Mouse (Mus musculus): Measurements from ENCODE around the gene Car12. TPM values are rescaled to one million over a fixed set of nuclear protein-coding genes. Genes with fewer than 3 reads are reported as not detected.

The Car12 gene
- polyA plus RNA-seq, 1 experiment: 0.40 TPM

GRCm38 (mm10) chr9:66722869-66723272 is 9.4 kb downstream of the Car12 start:
- Histone ChIP-seq H3K4me3 (no peak overlapping the region), H3K4me2 (ENCODE audit: low read depth) (no peak overlapping the region), H3ac (ENCODE audit: control insufficient read depth, insufficient read length) (no peak overlapping the region), H3K27me3 (ENCODE audit: control insufficient read depth, insufficient read depth, insufficient read length) (no peaks in the 10 kb centered on the region), H3K79me2 (ENCODE audit: control insufficient read depth, insufficient read depth) (no peaks in the 10 kb centered on the region), H3K36me3 (ENCODE audit: control insufficient read depth, insufficient read depth) (no peaks in the 10 kb centered on the region)
- TF ChIP-seq MYOD1 (IDR thresholded peaks at IDR 0.05; ENCODE audit: control insufficient read depth in 1 of 3, insufficient read length in 2 of 3, low read depth in 2 of 3): no peak
- TF ChIP-seq MAX (IDR thresholded peaks at IDR 0.05; ENCODE audit: low read depth): no peak
- no peak for TF ChIP-seq SRF (IDR thresholded peaks at IDR 0.05; ENCODE audit: control insufficient read depth, insufficient read length, low read depth)

GRCm38 (mm10) chr9:66725591-66725990 is 12.1 kb downstream of the Car12 start:
- H3K4me2 ChIP-seq (ENCODE audit: low read depth): no peak overlapping the region
- H3K79me2 ChIP-seq (ENCODE audit: control insufficient read depth, insufficient read depth): no peaks in the 10 kb centered on the region
- no peak for TF ChIP-seq MYOG (IDR thresholded peaks at IDR 0.05; ENCODE audit: control insufficient read depth in 1 of 3, insufficient read depth in 1 of 3, insufficient read length in 2 of 3, low read depth in 2 of 3)
- TF ChIP-seq E2F4 (IDR thresholded peaks at IDR 0.05; ENCODE audit: insufficient read depth): no peak
- no peak for TF ChIP-seq REST (IDR thresholded peaks at IDR 0.05; ENCODE audit: insufficient read depth, insufficient read length)
- TF ChIP-seq TCF12 (IDR thresholded peaks at IDR 0.05; ENCODE audit: insufficient read depth, poor library complexity, severe bottlenecking): no peak
- TF ChIP-seq POLR2A (IDR thresholded peaks at IDR 0.05; ENCODE audit: insufficient read length, low read depth): no peak
- no peak for TF ChIP-seq CEBPB (IDR thresholded peaks at IDR 0.05; ENCODE audit: insufficient read depth, poor library complexity, severe bottlenecking)
- no peak for TF ChIP-seq SRF (IDR thresholded peaks at IDR 0.05; ENCODE audit: control insufficient read depth, insufficient read length, low read depth)
- no peak for TF ChIP-seq USF1 (IDR thresholded peaks at IDR 0.05; ENCODE audit: low read depth)
- TF ChIP-seq POLR2AphosphoS2 (IDR thresholded peaks at IDR 0.05; ENCODE audit: insufficient read length, low read depth): no peak
- H3K4me3 ChIP-seq: no peak overlapping the region
- H3K36me3 ChIP-seq (ENCODE audit: control insufficient read depth, insufficient read depth): no peaks in the 10 kb centered on the region
- no peak overlapping the region for H3ac ChIP-seq (ENCODE audit: control insufficient read depth, insufficient read length)
- no peaks in the 10 kb centered on the region for H3K27me3 ChIP-seq (ENCODE audit: control insufficient read depth, insufficient read depth, insufficient read length)

GRCm38 (mm10) chr9:66727333-66727732 is 13.8 kb downstream of the Car12 start:
- no peaks in the 10 kb centered on the region for H3K79me2 ChIP-seq (ENCODE audit: control insufficient read depth, insufficient read depth)
- no peak overlapping the region for H3K4me3 ChIP-seq
- no peak overlapping the region for H3K4me2 ChIP-seq (ENCODE audit: low read depth)
- H3K27me3 ChIP-seq (ENCODE audit: control insufficient read depth, insufficient read depth, insufficient read length): no peaks in the 10 kb centered on the region
- TF ChIP-seq SRF (IDR thresholded peaks at IDR 0.05; ENCODE audit: control insufficient read depth, insufficient read length, low read depth) (no peak), USF1 (IDR thresholded peaks at IDR 0.05; ENCODE audit: low read depth) (no peak), POLR2AphosphoS2 (IDR thresholded peaks at IDR 0.05; ENCODE audit: insufficient read length, low read depth) (no peak), MYOD1 (IDR thresholded peaks at IDR 0.05; ENCODE audit: control insufficient read depth in 1 of 3, insufficient read length in 2 of 3, low read depth in 2 of 3) (no peak), REST (IDR thresholded peaks at IDR 0.05; ENCODE audit: insufficient read depth, insufficient read length) (no peak), MYOG (IDR thresholded peaks at IDR 0.05; ENCODE audit: control insufficient read depth in 1 of 3, insufficient read depth in 1 of 3, insufficient read length in 2 of 3, low read depth in 2 of 3) (no peak), TCF3 (IDR thresholded peaks at IDR 0.05; ENCODE audit: insufficient read length, low read depth) (no peak), TCF12 (IDR thresholded peaks at IDR 0.05; ENCODE audit: insufficient read depth, poor library complexity, severe bottlenecking) (no peak)
- H3K36me3 ChIP-seq (ENCODE audit: control insufficient read depth, insufficient read depth): no peaks in the 10 kb centered on the region
- no peak overlapping the region for H3ac ChIP-seq (ENCODE audit: control insufficient read depth, insufficient read length)

GRCm38 (mm10) chr9:66730556-66730955 is 17.1 kb downstream of the Car12 start:
- Histone ChIP-seq H3ac (ENCODE audit: control insufficient read depth, insufficient read length) (no peak overlapping the region), H3K79me2 (ENCODE audit: control insufficient read depth, insufficient read depth) (no peaks in the 10 kb centered on the region), H3K4me3 (no peak overlapping the region), H3K27me3 (ENCODE audit: control insufficient read depth, insufficient read depth, insufficient read length) (no peaks in the 10 kb centered on the region), H3K4me2 (ENCODE audit: low read depth) (no peak overlapping the region), H3K36me3 (ENCODE audit: control insufficient read depth, insufficient read depth) (no peaks in the 10 kb centered on the region)
- TF ChIP-seq MYOD1 (IDR thresholded peaks at IDR 0.05; ENCODE audit: control insufficient read depth in 1 of 3, insufficient read length in 2 of 3, low read depth in 2 of 3): no peak
- TF ChIP-seq USF1 (IDR thresholded peaks at IDR 0.05; ENCODE audit: low read depth): no peak
- TF ChIP-seq TCF12 (IDR thresholded peaks at IDR 0.05; ENCODE audit: insufficient read depth, poor library complexity, severe bottlenecking): no peak
- TF ChIP-seq POLR2A (IDR thresholded peaks at IDR 0.05; ENCODE audit: insufficient read length, low read depth): no peak
- TF ChIP-seq MYOG (IDR thresholded peaks at IDR 0.05; ENCODE audit: control insufficient read depth in 1 of 3, insufficient read depth in 1 of 3, insufficient read length in 2 of 3, low read depth in 2 of 3): no peak

- no peaks in the 10 kb centered on the region for H3K79me2 ChIP-seq (ENCODE audit: control insufficient read depth, insufficient read depth)
- no peak overlapping the region for H3K4me2 ChIP-seq (ENCODE audit: low read depth)
- no peak overlapping the region for H3ac ChIP-seq (ENCODE audit: control insufficient read depth, insufficient read length)
- H3K27me3 ChIP-seq (ENCODE audit: control insufficient read depth, insufficient read depth, insufficient read length): no peaks in the 10 kb centered on the region
- no peak overlapping the region for H3K4me3 ChIP-seq
- H3K36me3 ChIP-seq (ENCODE audit: control insufficient read depth, insufficient read depth): no peaks in the 10 kb centered on the region
- TF ChIP-seq CEBPB (IDR thresholded peaks at IDR 0.05; ENCODE audit: insufficient read depth, poor library complexity, severe bottlenecking) (no peak), USF1 (IDR thresholded peaks at IDR 0.05; ENCODE audit: low read depth) (no peak), POLR2AphosphoS2 (IDR thresholded peaks at IDR 0.05; ENCODE audit: insufficient read length, low read depth) (no peak), MAX (IDR thresholded peaks at IDR 0.05; ENCODE audit: low read depth) (no peak), SRF (IDR thresholded peaks at IDR 0.05; ENCODE audit: control insufficient read depth, insufficient read length, low read depth) (no peak), E2F4 (IDR thresholded peaks at IDR 0.05; ENCODE audit: insufficient read depth) (no peak), REST (IDR thresholded peaks at IDR 0.05; ENCODE audit: insufficient read depth, insufficient read length) (no peak), MYOG (IDR thresholded peaks at IDR 0.05; ENCODE audit: control insufficient read depth in 1 of 3, insufficient read depth in 1 of 3, insufficient read length in 2 of 3, low read depth in 2 of 3) (no peak), TCF3 (IDR thresholded peaks at IDR 0.05; ENCODE audit: insufficient read length, low read depth) (no peak)
Observed at GRCm38 (mm10) chr9:66731284-66731683, 17.8 kb downstream of the Car12 start.
